Mouse (Mus musculus): ENCODE results near the gene Fjx1. TPM values are rescaled to one million over a fixed set of nuclear protein-coding genes. Genes with fewer than 3 reads are reported as not detected.

Fjx1 gene
- 25.2 and 36.7 TPM in 2 replicates for polyA plus RNA-seq (2015; fragmentation: Nextera tagmentation; extraction: Ambion mirVana)

DNA sequence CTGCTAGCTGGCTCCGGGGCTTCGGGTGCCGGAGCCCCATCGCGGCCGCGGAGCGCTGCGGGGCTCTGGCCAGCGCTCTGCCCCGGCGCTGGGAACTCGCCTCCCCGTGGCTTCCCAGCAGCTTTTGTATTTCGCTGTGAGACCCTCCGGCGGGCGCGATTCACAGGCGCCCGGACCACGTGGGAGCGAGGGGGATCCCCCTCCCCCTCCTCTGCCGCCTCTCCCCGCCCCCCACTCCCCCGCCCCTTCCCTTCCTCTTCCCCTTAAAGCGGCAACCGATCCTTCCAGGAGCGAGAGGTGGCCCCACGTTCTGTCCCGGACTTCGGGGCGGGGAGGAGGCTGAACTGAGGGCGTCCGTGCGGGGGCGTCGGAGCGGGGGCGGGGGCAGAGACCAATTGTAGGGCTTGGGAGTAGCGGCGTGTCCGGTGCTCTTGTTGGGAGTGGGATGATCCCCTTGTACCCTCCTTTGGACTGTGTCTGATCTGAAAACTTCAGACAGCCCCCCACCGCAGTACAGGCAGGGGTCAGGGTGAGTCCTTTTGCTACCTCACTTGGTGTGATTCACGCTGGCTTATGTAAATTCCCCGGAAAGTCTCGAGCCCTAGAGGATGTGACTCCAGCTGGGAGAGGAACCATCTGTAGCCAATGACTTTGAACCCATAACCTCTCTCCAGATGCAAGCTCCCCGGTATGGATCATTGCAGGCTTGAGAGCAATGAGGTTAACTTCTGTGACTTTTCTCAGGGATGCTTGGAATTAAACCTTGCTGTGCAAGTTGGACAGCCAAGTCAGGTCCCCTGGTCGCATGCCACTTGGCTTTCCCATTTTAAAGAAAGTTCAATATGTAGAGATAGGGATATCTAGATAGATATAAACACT, at the start of gene Fjx1:
Gene Fjx1 (minus strand): TSS at position 829 of the 879 bp plus-strand sequence.
- peak; percentile 82 for ATAC-seq
- peaks cover 28% of the 10 kb centered on the region for H3K4me1 ChIP-seq (replicated peaks)
- H3K27ac ChIP-seq = peak within 1 kb of the TSS; percentile 96
- no peaks in the 10 kb centered on the region for H3K9me3 ChIP-seq
- peaks cover 8% of the 10 kb centered on the region; the same call in 1 of the 2 replicates for H3K27me3 ChIP-seq
- 2% methylated on average over 48 of the region's 49 CpGs for whole genome bisulfite sequencing
- peak within 1 kb of the TSS; percentile 68 for H3K4me3 ChIP-seq (replicated peaks)
- H3K4me2 ChIP-seq (replicated peaks) = peak within 1 kb of the TSS; percentile 81
- H3K9ac ChIP-seq (replicated peaks) = peak within 1 kb of the TSS; percentile 87
- peaks cover 9% of the 10 kb centered on the region; the same call in 1 of the 2 replicates for H3K36me3 ChIP-seq

- H3K4me3 ChIP-seq (replicated peaks) = no peak overlapping the region
- no peak overlapping the region for H3K9ac ChIP-seq (replicated peaks)
- H3K4me1 ChIP-seq (replicated peaks) = no peaks in the 10 kb centered on the region
- H3K27me3 ChIP-seq = no peaks in the 10 kb centered on the region
- H3K9me3 ChIP-seq = no peaks in the 10 kb centered on the region
- no peak overlapping the region for H3K4me2 ChIP-seq (replicated peaks)
- 64% methylated on average over 4 of the region's 4 CpGs for WGBS
- no peak for ATAC-seq
- no peak overlapping the region for H3K27ac ChIP-seq
- H3K36me3 ChIP-seq = no peaks in the 10 kb centered on the region
Observed at GRCm38 (mm10) chr2:102500001-102500689, 47.8 kb upstream of the Fjx1 start.

GRCm38 (mm10) chr2:102480738-102481137, 28.4 kb upstream of the Fjx1 start:
- no peak for ATAC-seq
- WGBS = 52% methylated on average over 3 of the region's 3 CpGs
- Histone ChIP-seq H3K36me3 (no peaks in the 10 kb centered on the region), H3K27me3 (no peaks in the 10 kb centered on the region), H3K27ac (no peak overlapping the region), H3K9me3 (no peaks in the 10 kb centered on the region; the same call in 1 of the 2 replicates), H3K4me1 (replicated peaks) (0 out of 2 replicates have a peak, but pooled peaks cover 3% of the 10 kb centered on the region), H3K4me3 (replicated peaks) (no peak overlapping the region), H3K9ac (replicated peaks) (no peak overlapping the region), H3K4me2 (replicated peaks) (no peak overlapping the region)

DNA sequence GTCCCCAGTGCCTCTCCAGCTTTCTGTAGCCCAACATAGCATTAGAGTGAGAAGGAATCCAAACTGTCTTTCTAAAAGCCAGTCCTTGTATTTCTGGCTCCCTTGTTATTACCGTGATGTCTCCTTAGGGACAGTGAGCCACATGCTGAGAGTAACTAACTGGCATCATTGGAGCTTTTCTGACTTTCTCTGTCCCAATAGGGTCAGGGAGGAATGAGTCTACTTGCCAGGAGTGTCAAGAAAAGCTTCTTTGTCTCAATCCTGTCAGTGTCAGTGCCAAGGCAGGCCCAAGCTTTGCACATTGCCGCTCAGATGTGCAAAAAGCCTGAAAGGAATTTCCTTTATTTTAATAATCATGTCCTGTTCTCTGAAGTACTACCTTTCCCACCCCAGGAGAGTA, 23.8 kb upstream of the Fjx1 start:
- no peak overlapping the region for H3K4me2 ChIP-seq (replicated peaks)
- 0 out of 2 replicates have a peak, but pooled peaks cover 3% of the 10 kb centered on the region for H3K4me1 ChIP-seq (replicated peaks)
- H3K36me3 ChIP-seq = no peaks in the 10 kb centered on the region
- ATAC-seq = no peak
- H3K4me3 ChIP-seq (replicated peaks) = no peak overlapping the region
- WGBS = 69% methylated on average over 2 of the region's 2 CpGs
- H3K9ac ChIP-seq (replicated peaks) = no peak overlapping the region
- H3K27ac ChIP-seq = no peak overlapping the region
- no peaks in the 10 kb centered on the region for H3K9me3 ChIP-seq
- no peaks in the 10 kb centered on the region for H3K27me3 ChIP-seq

DNA sequence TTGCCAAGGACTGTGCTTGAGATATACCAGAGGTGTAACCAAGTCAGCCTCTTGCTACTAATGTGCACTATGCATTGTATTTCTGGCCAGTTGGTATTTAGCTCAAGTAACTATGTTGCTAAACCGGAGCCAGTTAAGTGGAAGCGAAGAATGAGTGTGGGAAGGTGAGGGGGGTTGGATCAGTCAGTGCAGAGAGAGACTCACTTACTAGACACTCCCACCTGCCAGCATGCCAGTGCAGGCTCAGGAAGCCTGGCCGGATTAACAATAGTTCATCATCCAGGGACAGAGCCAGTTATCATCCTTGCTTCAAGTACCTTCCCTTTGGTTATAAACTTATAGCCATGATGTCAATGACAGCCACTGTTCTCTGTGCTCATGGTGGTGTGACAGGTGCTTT, 16.3 kb upstream of the Fjx1 start:
- no peaks in the 10 kb centered on the region for H3K36me3 ChIP-seq
- no peak overlapping the region for H3K4me3 ChIP-seq (replicated peaks)
- no peak overlapping the region for H3K27ac ChIP-seq
- 79% methylated on average over 3 of the region's 3 CpGs for WGBS
- H3K9me3 ChIP-seq = no peaks in the 10 kb centered on the region
- no peak overlapping the region for H3K9ac ChIP-seq (replicated peaks)
- no peaks in the 10 kb centered on the region for H3K27me3 ChIP-seq
- no peaks in the 10 kb centered on the region for H3K4me1 ChIP-seq (replicated peaks)
- no peak for ATAC-seq
- H3K4me2 ChIP-seq (replicated peaks) = no peak overlapping the region

DNA sequence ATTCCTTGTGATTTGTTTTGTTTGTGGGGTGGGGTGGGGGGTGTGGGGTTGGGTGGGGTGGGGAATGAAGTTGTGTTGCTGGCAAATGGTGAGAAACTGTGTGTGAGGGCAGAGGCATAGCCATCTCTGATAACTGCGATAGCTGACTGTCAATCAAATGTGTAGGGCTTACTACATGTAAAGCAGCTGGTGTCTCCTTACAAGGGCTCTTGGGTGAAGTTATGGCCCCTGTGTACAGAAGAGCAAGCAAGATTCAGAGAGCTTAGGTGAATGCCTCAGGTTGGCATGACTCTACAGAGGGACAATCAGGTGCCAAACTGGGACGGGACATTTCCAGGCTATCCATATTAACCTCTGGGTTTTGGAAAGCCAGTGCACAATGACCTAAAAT, 12.0 kb upstream of the Fjx1 start:
- Histone ChIP-seq H3K9me3 (no peaks in the 10 kb centered on the region), H3K9ac (replicated peaks) (no peak overlapping the region), H3K4me1 (replicated peaks) (no peaks in the 10 kb centered on the region), H3K27ac (0 out of 2 replicates have a peak overlapping the region, but pooled peaks have one; percentile 5), H3K4me3 (replicated peaks) (no peak overlapping the region), H3K4me2 (replicated peaks) (no peak overlapping the region), H3K36me3 (no peaks in the 10 kb centered on the region), H3K27me3 (no peaks in the 10 kb centered on the region)
- ATAC-seq = peak; percentile 56; the same call in 1 of the 2 replicates
- 91% methylated on average over 2 of the region's 2 CpGs for WGBS

GRCm38 (mm10) chr2:102463587-102464341, 11.5 kb upstream of the Fjx1 start:
- Histone ChIP-seq H3K9ac (replicated peaks) (no peak overlapping the region), H3K36me3 (no peaks in the 10 kb centered on the region), H3K27ac (peak overlapping the region; percentile 54; the same call in 1 of the 2 replicates), H3K27me3 (no peaks in the 10 kb centered on the region), H3K4me3 (replicated peaks) (no peak overlapping the region), H3K4me2 (replicated peaks) (no peak overlapping the region), H3K9me3 (no peaks in the 10 kb centered on the region), H3K4me1 (replicated peaks) (no peaks in the 10 kb centered on the region)
- peak; percentile 11; the same call in 1 of the 2 replicates for ATAC-seq
- 63% methylated on average over 12 of the region's 12 CpGs for WGBS

GRCm38 (mm10) chr2:102461491-102461890, 9.2 kb upstream of the Fjx1 start:
- no peak for ATAC-seq
- Histone ChIP-seq H3K9ac (replicated peaks) (no peak overlapping the region), H3K4me1 (replicated peaks) (peaks cover 12% of the 10 kb centered on the region), H3K27ac (no peak overlapping the region), H3K9me3 (no peaks in the 10 kb centered on the region), H3K36me3 (no peaks in the 10 kb centered on the region), H3K4me3 (replicated peaks) (no peak overlapping the region), H3K27me3 (no peaks in the 10 kb centered on the region), H3K4me2 (replicated peaks) (no peak overlapping the region)
- WGBS = 86% methylated on average over 1 of the region's 1 CpGs

- Histone ChIP-seq H3K9me3 (no peaks in the 10 kb centered on the region), H3K4me2 (replicated peaks) (no peak overlapping the region), H3K27ac (no peak overlapping the region), H3K4me3 (replicated peaks) (no peak overlapping the region), H3K36me3 (no peaks in the 10 kb centered on the region), H3K4me1 (replicated peaks) (peaks cover 20% of the 10 kb centered on the region), H3K9ac (replicated peaks) (no peak overlapping the region), H3K27me3 (peaks cover 8% of the 10 kb centered on the region; the same call in 1 of the 2 replicates)
- WGBS = 92% methylated on average over 1 of the region's 1 CpGs
- ATAC-seq = no peak
Observed at GRCm38 (mm10) chr2:102455126-102455525, 2.8 kb upstream of the Fjx1 start.

- Histone ChIP-seq H3K9me3 (no peaks in the 10 kb centered on the region), H3K27ac (no peak overlapping the region), H3K9ac (replicated peaks) (no peak overlapping the region), H3K4me2 (replicated peaks) (no peak overlapping the region), H3K36me3 (no peaks in the 10 kb centered on the region), H3K4me1 (replicated peaks) (peaks cover 28% of the 10 kb centered on the region), H3K4me3 (replicated peaks) (no peak overlapping the region), H3K27me3 (peaks cover 8% of the 10 kb centered on the region; the same call in 1 of the 2 replicates)
- no peak for ATAC-seq
- 44% methylated on average over 3 of the region's 3 CpGs for WGBS
Observed at GRCm38 (mm10) chr2:102453447-102453846, 1.1 kb upstream of the Fjx1 start.

DNA sequence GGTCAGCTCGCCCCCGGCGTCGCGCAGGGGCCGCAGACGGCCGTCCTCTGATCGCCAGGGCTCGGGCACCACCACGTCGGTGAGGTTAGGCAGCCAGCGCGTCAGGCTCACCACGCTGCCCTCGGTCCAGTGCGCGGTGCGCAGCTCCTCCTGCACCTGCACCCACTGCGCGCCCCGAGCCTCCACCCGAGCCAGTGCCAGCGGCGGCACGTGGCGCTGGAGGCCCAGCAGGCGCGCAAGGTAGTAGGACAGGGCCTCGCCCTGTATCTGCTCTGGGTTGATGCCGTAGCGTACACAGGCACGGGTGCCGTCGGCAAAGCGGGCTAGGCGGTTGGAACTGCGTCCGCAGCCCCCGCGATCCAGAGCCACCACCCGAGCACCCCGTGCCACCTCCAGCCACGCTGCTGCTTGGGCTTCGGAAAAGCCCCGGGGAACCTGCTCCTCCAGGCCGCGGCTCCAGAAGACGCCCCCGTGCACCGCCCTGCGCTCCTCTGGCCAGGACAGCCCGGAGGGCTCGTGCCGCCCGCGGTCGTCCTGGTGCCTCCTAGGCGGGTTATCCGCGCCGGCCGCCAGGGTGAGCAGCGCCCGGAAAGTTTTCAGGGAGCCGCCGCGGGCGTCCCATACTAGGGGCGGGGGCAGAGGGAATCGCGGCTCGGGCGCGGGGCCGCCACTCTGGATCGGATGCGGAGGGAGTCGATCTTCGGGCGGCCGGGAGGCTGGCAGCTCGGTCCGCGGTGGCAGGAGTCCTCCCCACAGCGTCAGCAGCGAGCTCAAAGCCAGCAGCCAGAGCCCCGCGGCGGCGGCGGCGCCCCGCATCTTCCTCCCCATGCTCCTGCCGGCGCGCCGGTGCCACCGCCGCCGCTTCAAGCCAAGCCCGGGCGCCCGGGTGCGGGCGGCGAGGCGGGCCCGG, 1.3 kb downstream of the Fjx1 start:
- H3K27me3 ChIP-seq = peaks cover 8% of the 10 kb centered on the region; the same call in 1 of the 2 replicates
- peaks cover 12% of the 10 kb centered on the region; the same call in 1 of the 2 replicates for H3K36me3 ChIP-seq
- H3K4me2 ChIP-seq (replicated peaks) = peak overlapping the region; percentile 81
- ATAC-seq = peak; percentile 60
- H3K4me1 ChIP-seq (replicated peaks) = peaks cover 28% of the 10 kb centered on the region
- H3K27ac ChIP-seq = peak overlapping the region; percentile 96
- H3K4me3 ChIP-seq (replicated peaks) = peak overlapping the region; percentile 68
- H3K9ac ChIP-seq (replicated peaks) = peak overlapping the region; percentile 87
- under 1% methylated on average over 96 of the region's 109 CpGs for WGBS
- no peaks in the 10 kb centered on the region for H3K9me3 ChIP-seq
